Mouse (Mus musculus) mature B cell (primary cell): Measurements from ENCODE around the gene Alad.

Source experiments
- in situ Hi-C: fragments of 300-500 bp; cut with MboI; formaldehyde crosslinking; loops from 2 replicates; pipeline ENCODE4 v1.14.3; 2019

The Alad gene

GRCm38 (mm10) chr4:62517538-62518415 is 1.9 kb downstream of the Alad start:
- in situ Hi-C loops = loop anchor here (5.0 kb wide), 1 partner anchor 35 kb away; the partner anchor contains the start of gene Bspry

- in situ Hi-C loops = loop anchor here (5.0 kb wide), 1 partner anchor 35 kb away; the partner anchor contains the start of gene Bspry
Measured at GRCm38 (mm10) chr4:62517046-62517445, 2.7 kb downstream of the Alad start.

- in situ Hi-C loops = loop anchor here (5.0 kb wide), 1 partner anchor 34 kb away; the partner anchor contains the start of gene Bspry
Measured at GRCm38 (mm10) chr4:62516579-62516978, 3.1 kb downstream of the Alad start.

DNA sequence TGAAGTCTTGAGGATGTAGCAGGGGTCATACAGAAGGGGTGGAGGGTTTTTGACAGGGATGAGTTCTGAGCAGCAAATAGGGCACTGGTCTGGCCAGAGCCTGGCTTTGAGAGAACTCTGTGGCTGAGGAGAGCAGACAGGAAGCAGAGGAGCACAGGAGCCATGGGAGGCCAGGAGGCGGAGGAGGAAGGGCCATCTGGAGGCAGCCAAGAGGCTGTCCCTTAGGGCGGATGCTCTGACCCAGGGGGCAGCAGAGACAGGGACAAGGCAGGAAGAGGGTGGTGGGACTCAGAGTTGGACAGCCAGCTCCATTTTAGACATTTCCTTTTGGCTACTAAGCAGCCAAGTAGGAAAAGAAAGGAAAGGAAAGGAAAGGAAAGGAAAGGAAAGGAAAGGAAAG is 3.6 kb downstream of the Alad start:
- in situ Hi-C loops = loop anchor here (5.0 kb wide), 1 partner anchor 34 kb away; the partner anchor contains the start of gene Bspry

GRCm38 (mm10) chr4:62515490-62515889 is 4.2 kb downstream of the Alad start:
- in situ Hi-C loops = loop anchor here (5.0 kb wide), 1 partner anchor 33 kb away; the partner anchor contains the start of gene Bspry

DNA sequence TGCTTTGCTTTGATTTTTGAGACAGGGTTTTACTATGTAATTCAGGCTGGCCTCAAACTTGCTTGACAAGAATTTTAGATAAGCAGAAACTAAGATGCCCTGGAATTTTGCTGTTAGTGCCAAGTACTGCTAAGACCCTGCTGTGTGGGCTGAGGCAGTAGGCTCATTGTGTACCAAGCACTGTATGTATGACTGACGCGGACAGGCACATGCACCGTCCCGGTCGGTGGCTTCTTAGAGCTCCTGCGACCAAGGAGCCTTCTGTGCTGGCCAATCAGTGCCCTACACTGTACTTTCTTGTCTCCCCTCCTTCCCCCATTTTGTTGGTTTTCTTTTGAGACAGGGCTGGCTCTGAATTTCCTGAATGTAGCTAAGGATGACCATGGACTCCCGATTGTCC is 4.7 kb downstream of the Alad start:
- in situ Hi-C loops = loop anchor here (5.0 kb wide), 1 partner anchor 33 kb away; the partner anchor contains the start of gene Bspry

- in situ Hi-C loops = no loop called here
Measured at GRCm38 (mm10) chr4:62513998-62514506, 5.7 kb downstream of the Alad start.

GRCm38 (mm10) chr4:62509946-62510345 is 9.8 kb downstream of the Alad start:
- in situ Hi-C loops = no loop called here

DNA sequence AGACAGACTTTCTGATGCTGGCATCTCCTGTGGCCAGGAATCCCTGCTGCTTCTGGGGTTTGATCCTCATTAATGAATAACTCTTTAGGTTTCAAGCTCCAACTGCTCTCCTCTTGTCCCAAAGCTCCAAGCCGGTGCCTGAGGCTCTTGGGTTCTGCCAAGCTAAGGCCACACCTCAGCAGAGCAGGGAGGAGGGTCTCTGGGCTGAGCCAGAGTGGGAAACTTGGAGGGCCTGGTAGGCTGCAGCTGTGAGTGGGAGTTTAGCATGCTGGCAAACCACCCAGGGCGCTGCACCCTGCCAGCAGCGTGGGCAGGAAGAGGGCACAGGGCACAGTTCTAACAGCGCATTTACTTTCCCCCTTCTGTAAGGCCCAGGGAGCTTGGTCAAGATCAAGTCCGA is 10.9 kb downstream of the Alad start:
- in situ Hi-C loops = no loop called here

DNA sequence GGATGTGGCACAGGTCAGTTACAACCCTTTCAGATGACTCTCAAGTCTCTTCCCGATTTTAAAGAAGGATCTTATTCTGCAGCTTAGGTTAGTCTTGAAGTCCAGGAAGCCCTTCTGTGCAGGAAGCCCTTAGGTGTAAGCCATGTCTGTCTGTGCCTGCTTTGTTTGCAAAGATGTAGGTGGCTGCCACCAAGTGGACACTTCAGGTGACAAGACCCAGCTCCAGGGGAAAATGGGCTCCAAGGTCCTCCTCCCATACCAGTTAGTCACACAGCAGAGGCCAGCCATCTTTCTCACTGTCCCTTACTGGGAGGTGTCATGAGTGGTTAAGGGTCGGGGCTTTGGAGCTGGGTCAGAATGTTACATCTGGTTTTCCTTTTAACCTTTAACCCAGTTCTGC is 12.9 kb downstream of the Alad start:
- in situ Hi-C loops = no loop called here

- in situ Hi-C loops = no loop called here
Measured at GRCm38 (mm10) chr4:62505991-62506390, 13.7 kb downstream of the Alad start.

DNA sequence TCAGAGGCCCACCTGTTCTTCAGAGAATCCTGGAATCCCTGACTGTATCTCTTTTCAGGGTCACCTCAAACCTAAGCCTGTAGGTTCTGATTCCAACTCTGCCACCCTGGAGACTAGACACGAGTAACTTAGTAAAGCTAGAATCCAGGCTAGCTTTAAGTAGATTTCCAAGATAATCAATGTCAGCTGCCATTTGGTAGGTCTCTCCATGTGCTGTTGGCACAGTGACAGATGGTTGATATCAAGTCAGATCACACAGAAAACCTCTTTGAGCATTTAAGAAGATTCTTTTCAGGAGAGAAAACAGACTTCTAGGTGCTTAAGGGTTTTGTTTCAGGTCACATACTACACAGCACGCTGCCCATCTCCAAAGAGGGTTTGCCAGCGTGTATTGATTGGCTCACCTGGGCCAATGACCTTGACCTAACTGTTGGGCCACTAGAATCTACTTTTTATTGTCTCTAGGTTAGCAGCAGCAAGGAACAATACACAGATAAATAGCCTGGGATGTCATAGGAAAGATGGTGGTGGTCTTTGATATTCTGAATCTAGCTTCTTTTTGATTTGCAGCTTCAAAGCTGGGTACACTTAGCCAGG is 16.2 kb downstream of the Alad start, which contains the start of gene Hdhd3:
Hdhd3 (minus strand) TSS at position 94 of the 597 bp plus-strand sequence.
- in situ Hi-C loops = no loop called here

- in situ Hi-C loops = no loop called here
Measured at GRCm38 (mm10) chr4:62502969-62503368, 16.7 kb downstream of the Alad start.

DNA sequence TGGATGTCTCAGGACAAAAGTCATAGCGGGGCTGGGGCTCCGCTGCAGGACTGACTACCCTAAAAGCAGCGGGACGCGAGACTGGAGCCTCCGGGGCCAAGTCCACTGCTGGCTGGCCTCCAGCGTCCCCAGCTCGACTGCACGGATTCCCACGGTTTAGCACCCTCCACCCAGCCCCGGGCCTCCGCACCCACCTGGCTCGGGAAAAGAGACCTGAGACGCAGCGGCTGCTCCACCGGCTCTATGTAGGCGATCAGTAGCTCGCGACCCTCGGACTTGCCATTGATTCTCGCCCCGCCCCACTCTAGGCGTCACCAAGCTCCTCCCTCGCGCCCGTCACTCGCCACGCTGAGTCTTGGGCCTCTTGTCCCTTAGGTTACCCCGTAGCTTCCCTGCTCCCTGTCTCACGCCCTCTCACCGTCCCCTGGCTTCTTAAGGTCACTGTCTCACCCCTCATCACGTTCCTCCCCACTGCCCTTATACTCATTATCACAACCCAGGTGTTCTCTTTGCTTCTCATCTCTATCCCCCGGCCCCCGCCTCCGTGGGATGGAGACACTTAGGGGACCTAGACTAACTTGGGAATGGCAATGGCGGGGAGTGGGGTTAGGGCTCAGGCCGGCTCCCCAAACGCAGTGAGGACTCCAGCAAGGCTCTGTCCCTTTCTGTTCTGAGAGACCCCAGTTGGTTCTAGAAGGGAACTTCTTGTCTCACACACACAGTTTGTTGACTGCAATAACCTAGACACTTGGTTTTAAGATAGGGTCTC is 17.6 kb downstream of the Alad start:
- in situ Hi-C loops = no loop called here

DNA sequence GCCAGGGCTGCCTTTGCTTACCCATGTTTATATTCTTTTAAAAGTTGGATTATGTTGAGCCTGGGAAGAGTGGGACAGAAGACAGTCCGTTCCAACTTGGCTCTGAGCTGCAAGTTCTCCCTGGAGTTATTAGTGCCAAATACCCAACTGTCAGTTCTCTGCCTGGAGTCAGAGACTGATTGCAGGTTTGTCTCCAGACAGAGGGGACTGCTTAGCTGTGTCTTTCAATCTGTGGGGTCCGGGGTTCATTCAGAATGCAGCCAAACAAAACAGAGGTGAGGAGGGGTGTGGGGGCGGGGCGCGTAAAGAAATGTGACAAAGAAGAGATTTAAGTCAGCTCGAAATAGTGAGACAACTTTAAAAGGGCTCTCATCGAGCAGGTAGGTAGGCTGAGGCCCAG is 18.2 kb downstream of the Alad start:
- in situ Hi-C loops = no loop called here

DNA sequence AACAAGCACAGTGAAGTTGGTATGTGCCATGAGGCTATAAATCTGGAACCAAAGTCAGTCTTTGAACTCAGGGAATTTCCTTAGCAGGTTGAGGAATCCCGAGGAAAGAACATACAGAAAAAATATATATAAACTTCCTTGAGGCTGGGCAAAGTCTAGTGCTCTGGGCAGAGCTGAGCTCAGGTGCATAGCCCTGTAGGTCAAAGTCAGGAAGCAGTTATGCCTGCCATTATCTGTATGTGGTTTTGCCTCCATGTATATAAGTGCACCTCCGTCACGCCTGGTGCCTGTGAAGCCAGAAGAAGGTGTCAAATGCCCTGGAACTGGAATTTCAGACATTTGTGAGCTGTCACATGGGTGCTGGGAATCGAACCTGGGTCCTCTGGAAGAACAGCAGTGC is 18.9 kb downstream of the Alad start:
- in situ Hi-C loops = no loop called here

- in situ Hi-C loops = no loop called here
Measured at GRCm38 (mm10) chr4:62496815-62497214, 22.9 kb downstream of the Alad start.

DNA sequence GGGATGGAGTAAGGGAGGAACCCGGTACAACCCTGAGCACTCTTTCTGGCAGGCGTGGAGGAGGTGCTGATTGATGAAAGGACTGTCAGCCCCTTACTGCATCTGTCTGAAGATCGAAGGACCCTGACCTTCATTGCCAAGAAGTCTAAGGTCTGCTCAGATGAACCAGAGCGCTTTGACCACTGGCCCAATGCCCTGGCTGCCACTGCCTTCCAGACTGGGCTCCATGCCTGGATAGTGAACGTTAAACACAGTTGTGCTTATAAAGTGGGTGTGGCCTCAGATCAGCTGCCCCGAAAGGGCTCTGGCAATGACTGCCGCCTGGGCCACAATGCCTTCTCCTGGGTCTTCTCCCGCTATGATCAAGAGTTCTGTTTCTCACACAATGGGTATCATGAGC is 23.8 kb downstream of the Alad start:
- in situ Hi-C loops = no loop called here

- in situ Hi-C loops = no loop called here
Measured at GRCm38 (mm10) chr4:62494230-62494629, 25.5 kb downstream of the Alad start.

- in situ Hi-C loops = no loop called here
Measured at GRCm38 (mm10) chr4:62492682-62493081, 27.0 kb downstream of the Alad start.

DNA sequence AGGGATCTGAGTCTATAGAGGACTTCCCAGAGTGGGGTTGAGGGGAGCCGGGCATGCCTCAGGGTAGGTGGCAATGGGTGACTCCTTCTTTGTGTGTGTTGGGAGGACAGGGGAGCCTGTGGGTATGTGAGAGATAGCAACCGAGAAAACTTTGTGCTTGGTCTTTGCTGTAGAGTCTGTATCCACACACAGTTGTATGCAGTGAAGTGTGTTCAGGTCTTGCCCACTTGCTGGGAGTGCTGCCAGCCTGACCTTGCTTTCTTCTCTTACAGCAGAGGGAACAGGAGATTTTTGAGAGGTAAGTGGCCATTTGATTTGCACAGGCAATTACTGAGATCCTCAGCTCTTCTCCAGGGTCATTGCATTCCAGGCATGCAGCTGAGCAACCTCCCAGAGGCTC is 31.8 kb downstream of the Alad start:
- in situ Hi-C loops = no loop called here

- in situ Hi-C loops = no loop called here
Measured at GRCm38 (mm10) chr4:62487172-62487571, 32.5 kb downstream of the Alad start.
